Mouse (Mus musculus) lung, embryonic 14.5 days (tissue): ENCODE results near the gene Rnf141. TPM values are rescaled to one million over a fixed set of nuclear protein-coding genes. Genes with fewer than 3 reads are reported as not detected.

Experiments
- ATAC-seq: fragments of 200-750 bp; cut with Nextera tagmentation; 2 replicates; pipeline ENCODE4 v1.8.0; 2017; ENCODE audit warnings: mild to moderate bottlenecking, moderate TSS enrichment, moderate library complexity; ENCODE audit not compliant: insufficient read depth
- DNase-seq: peaks from one replicate; pipeline ENCODE4 v3.0.0-alpha.2; 2015
- H3K27ac ChIP-seq: fragments of 300-500 bp; sonication (generic); 2 replicates; pipeline ENCODE4 v1.5.1; 2014; ENCODE audit warnings: low read depth, mild to moderate bottlenecking, moderate library complexity
- H3K27me3 ChIP-seq: fragments of 300-500 bp; sonication (generic); 2 replicates; pipeline ENCODE4 v1.6.1; 2014; ENCODE audit warnings: low read length, control low read depth; ENCODE audit not compliant: insufficient read depth
- H3K36me3 ChIP-seq: fragments of 300-500 bp; sonication (generic); 2 replicates; pipeline ENCODE4 v1.6.1; 2014; ENCODE audit warnings: control low read depth; ENCODE audit not compliant: insufficient read depth
- H3K4me1 ChIP-seq: fragments of 300-500 bp; sonication (generic); 2 replicates; pipeline ENCODE4 v1.6.1; 2014; ENCODE audit warnings: antibody characterized with exemption, control low read depth; ENCODE audit not compliant: insufficient read depth
- H3K4me2 ChIP-seq: fragments of 300-500 bp; sonication (generic); 2 replicates; pipeline ENCODE4 v1.6.1; 2014; ENCODE audit warnings: mild to moderate bottlenecking
- H3K4me3 ChIP-seq: fragments of 300-500 bp; sonication (generic); 2 replicates; pipeline ENCODE4 v1.5.1; 2014; ENCODE audit warnings: low read depth, low read length
- H3K9ac ChIP-seq: fragments of 300-500 bp; sonication (generic); 2 replicates; pipeline ENCODE4 v1.6.1; 2014
- H3K9me3 ChIP-seq: fragments of 300-500 bp; sonication (generic); 2 replicates; pipeline ENCODE4 v1.6.1; 2016; ENCODE audit warnings: low read depth, low read length, control low read depth
- CTCF ChIP-seq: IDR thresholded peaks from 2 replicates; pipeline ENCODE4 v1.5.1; 2016; ENCODE audit warnings: antibody characterized with exemption, low read depth
- WGBS: fragments of 180-500 bp; shearing (Covaris S2); extraction: QIAGEN DNeasy Blood & Tissue Kit; methylation state at CpG from one replicate; pipeline ENCODE4 v1.1.7; 2014; 5-methylcytosine and 5-hydroxymethylcytosine counted together
- polyA plus RNA-seq: library from polyadenylated mRNA; unstranded; fragments of >200 nt; fragmentation: Nextera tagmentation; extraction: Ambion mirVana; gene quantifications from 2 replicates; pipeline ENCODE4 v1.2.1, GENCODE M21; 2014

The Rnf141 gene
- polyA plus RNA-seq, 1 experiment from 2014 or later = 37.1 TPM

GRCm38 (mm10) chr7:110769094-110769493 lies 75.2 kb downstream of the Rnf141 start:
- H3K36me3 ChIP-seq = no peaks in the 10 kb centered on the region
- H3K4me2 ChIP-seq = peak overlapping the region; percentile 96
- no peak for ATAC-seq
- no peak for DNase-seq
- peaks cover 16% of the 10 kb centered on the region for H3K27me3 ChIP-seq
- 45% methylated on average over 4 of the region's 4 CpGs for WGBS
- H3K4me1 ChIP-seq = 0 out of 2 replicates have a peak, but pooled peaks cover 10% of the 10 kb centered on the region
- no peak overlapping the region for H3K27ac ChIP-seq
- no peak for TF ChIP-seq CTCF
- H3K9ac ChIP-seq = peak overlapping the region; percentile 62
- peak overlapping the region; percentile 52 for H3K4me3 ChIP-seq
- no peaks in the 10 kb centered on the region for H3K9me3 ChIP-seq

- Histone ChIP-seq H3K27ac (peak overlapping the region; percentile 24; the same call in 1 of the 2 replicates), H3K9me3 (no peaks in the 10 kb centered on the region), H3K4me3 (peak overlapping the region; percentile 52), H3K36me3 (no peaks in the 10 kb centered on the region), H3K9ac (peak overlapping the region; percentile 62), H3K4me2 (peak overlapping the region; percentile 96), H3K4me1 (0 out of 2 replicates have a peak, but pooled peaks cover 7% of the 10 kb centered on the region), H3K27me3 (peaks cover 16% of the 10 kb centered on the region)
- DNase-seq (peak; percentile 37), ATAC-seq (peak; percentile 64)
- TF ChIP-seq CTCF = no peak
- WGBS = 1% methylated on average over 58 of the region's 61 CpGs
Observed at GRCm38 (mm10) chr7:110768451-110769064, 75.7 kb downstream of the Rnf141 start.

- no peak for ATAC-seq
- H3K4me1 ChIP-seq = 0 out of 2 replicates have a peak, but pooled peaks cover 1% of the 10 kb centered on the region
- H3K27ac ChIP-seq = peak within 1 kb of the TSS; percentile 24; the same call in 1 of the 2 replicates
Observed at GRCm38 (mm10) chr7:110768001-110768400, 76.3 kb downstream of the Rnf141 start, which contains the start of gene Ampd3. Gene Ampd3, plus strand, starts transcription at chr7:110768206.

GRCm38 (mm10) chr7:110762605-110763180 lies 81.6 kb downstream of the Rnf141 start:
- H3K27ac ChIP-seq = no peak overlapping the region
- no peak overlapping the region for H3K4me3 ChIP-seq
- H3K9ac ChIP-seq = no peak overlapping the region
- DNase-seq (no peak), ATAC-seq (no peak)
- H3K4me1 ChIP-seq = no peaks in the 10 kb centered on the region
- no peak overlapping the region for H3K4me2 ChIP-seq
- no peaks in the 10 kb centered on the region for H3K27me3 ChIP-seq
- TF ChIP-seq CTCF = no peak
- WGBS = 81% methylated on average over 5 of the region's 5 CpGs
- no peaks in the 10 kb centered on the region for H3K9me3 ChIP-seq
- H3K36me3 ChIP-seq = no peaks in the 10 kb centered on the region

More at GRCm38 (mm10) chr7:110768001-110768400, 76.3 kb downstream of the Rnf141 start, which contains the start of gene Ampd3:
- peak within 1 kb of the TSS; percentile 52 for H3K4me3 ChIP-seq
- H3K27me3 ChIP-seq = peaks cover 16% of the 10 kb centered on the region
- 24% methylated on average over 15 of the region's 16 CpGs for WGBS
- no peak for TF ChIP-seq CTCF
- H3K9ac ChIP-seq = peak within 1 kb of the TSS; percentile 62
- H3K9me3 ChIP-seq = no peaks in the 10 kb centered on the region
- peak within 1 kb of the TSS; percentile 96 for H3K4me2 ChIP-seq
- no peak for DNase-seq
- H3K36me3 ChIP-seq = no peaks in the 10 kb centered on the region

- 42% methylated on average over 2 of the region's 2 CpGs for WGBS
- no peak for DNase-seq
- no peaks in the 10 kb centered on the region for H3K27me3 ChIP-seq
Observed at GRCm38 (mm10) chr7:110756440-110756839, 87.8 kb downstream of the Rnf141 start.

GRCm38 (mm10) chr7:110753926-110754330 lies 90.3 kb downstream of the Rnf141 start:
- no peak for ATAC-seq

More at GRCm38 (mm10) chr7:110756440-110756839, 87.8 kb downstream of the Rnf141 start:
- H3K9me3 ChIP-seq = no peaks in the 10 kb centered on the region
- no peak for TF ChIP-seq CTCF
- no peaks in the 10 kb centered on the region for H3K4me1 ChIP-seq
- H3K9ac ChIP-seq = no peak overlapping the region
- H3K27ac ChIP-seq = no peak overlapping the region
- H3K4me2 ChIP-seq = no peak overlapping the region
- ATAC-seq = no peak
- H3K36me3 ChIP-seq = no peaks in the 10 kb centered on the region
- no peak overlapping the region for H3K4me3 ChIP-seq

GRCm38 (mm10) chr7:110753310-110753709 lies 90.9 kb downstream of the Rnf141 start:
- Histone ChIP-seq H3K9me3 (no peaks in the 10 kb centered on the region), H3K36me3 (no peaks in the 10 kb centered on the region), H3K4me3 (no peak overlapping the region), H3K4me1 (no peaks in the 10 kb centered on the region), H3K27me3 (no peaks in the 10 kb centered on the region), H3K27ac (no peak overlapping the region), H3K4me2 (no peak overlapping the region), H3K9ac (no peak overlapping the region)
- ATAC-seq (no peak), DNase-seq (no peak)
- 88% methylated on average over 1 of the region's 1 CpGs for WGBS
- no peak for TF ChIP-seq CTCF

More at GRCm38 (mm10) chr7:110753926-110754330, 90.3 kb downstream of the Rnf141 start:
- no peak overlapping the region for H3K4me2 ChIP-seq
- H3K4me3 ChIP-seq = no peak overlapping the region
- DNase-seq = peak; percentile 23
- H3K9me3 ChIP-seq = no peaks in the 10 kb centered on the region
- no peaks in the 10 kb centered on the region for H3K4me1 ChIP-seq
- H3K36me3 ChIP-seq = no peaks in the 10 kb centered on the region
- no peak overlapping the region for H3K27ac ChIP-seq
- no peak for TF ChIP-seq CTCF
- no peaks in the 10 kb centered on the region for H3K27me3 ChIP-seq
- H3K9ac ChIP-seq = no peak overlapping the region
- WGBS = 41% methylated on average over 5 of the region's 5 CpGs
